Mouse (Mus musculus): ENCODE measurements around the gene Mical2. TPM values are rescaled to one million over a fixed set of nuclear protein-coding genes. Genes with fewer than 3 reads are reported as not detected.
A peak's percentile ranks its signal among the peaks of the same experiment; 100 is the strongest.

Gene Mical2
- total and polyA plus RNA-seq, 3 experiments, result 44.8 to 89.1 (median 87.7) TPM

- no peak for DNase-seq
- WGBS, result 44% methylated on average over 7 of the region's 7 CpGs
- no peak overlapping the region for H3K27ac ChIP-seq
- H3K27me3 ChIP-seq (ENCODE audit: control insufficient read depth, insufficient read depth, low read length), result no peaks in the 10 kb centered on the region
- H3K79me2 ChIP-seq (replicated peaks; ENCODE audit: control insufficient read depth, insufficient read depth, low read length), result no peaks in the 10 kb centered on the region
- H3K4me1 ChIP-seq (ENCODE audit: control insufficient read depth, insufficient read depth, low read length), result no peaks in the 10 kb centered on the region
- no peaks in the 10 kb centered on the region for H3K36me3 ChIP-seq (ENCODE audit: control insufficient read depth, insufficient read depth, low read length)
- TF ChIP-seq POLR2A (IDR thresholded peaks at IDR 0.05; ENCODE audit: insufficient read depth, low read depth, low read length) (no peak), EP300 (IDR thresholded peaks at IDR 0.05; ENCODE audit: insufficient read depth, low read depth, low read length) (no peak), CTCF (IDR thresholded peaks at IDR 0.05) (no peak)
- no peak overlapping the region for H3K4me3 ChIP-seq
- intact Hi-C loops (cut with DNase I), result no loop called here
- H3K9ac ChIP-seq (ENCODE audit: low read depth, low read length), result no peak overlapping the region
Observed at GRCm38 (mm10) chr7:112416730-112417513, 191.3 kb downstream of the Mical2 start.

- H3K27me3 ChIP-seq (ENCODE audit: control insufficient read depth, insufficient read depth, low read length), result no peaks in the 10 kb centered on the region
- H3K9ac ChIP-seq (ENCODE audit: low read depth, low read length), result no peak overlapping the region
- no peak for DNase-seq
- H3K79me2 ChIP-seq (replicated peaks; ENCODE audit: control insufficient read depth, insufficient read depth, low read length), result no peaks in the 10 kb centered on the region
- WGBS, result 86% methylated on average over 4 of the region's 4 CpGs
- TF ChIP-seq CTCF (IDR thresholded peaks at IDR 0.05) (no peak), POLR2A (IDR thresholded peaks at IDR 0.05; ENCODE audit: insufficient read depth, low read depth, low read length) (no peak), EP300 (IDR thresholded peaks at IDR 0.05; ENCODE audit: insufficient read depth, low read depth, low read length) (no peak)
- H3K27ac ChIP-seq, result no peak overlapping the region
- H3K36me3 ChIP-seq (ENCODE audit: control insufficient read depth, insufficient read depth, low read length), result no peaks in the 10 kb centered on the region
- no peaks in the 10 kb centered on the region for H3K4me1 ChIP-seq (ENCODE audit: control insufficient read depth, insufficient read depth, low read length)
- intact Hi-C loops (cut with DNase I), result no loop called here
- no peak overlapping the region for H3K4me3 ChIP-seq
Observed at GRCm38 (mm10) chr7:112417598-112417997, 191.9 kb downstream of the Mical2 start.

- no peak overlapping the region for H3K4me3 ChIP-seq
- intact Hi-C loops (cut with DNase I), result no loop called here
- TF ChIP-seq CTCF (IDR thresholded peaks at IDR 0.05) (no peak), POLR2A (IDR thresholded peaks at IDR 0.05; ENCODE audit: insufficient read depth, low read depth, low read length) (no peak), EP300 (IDR thresholded peaks at IDR 0.05; ENCODE audit: insufficient read depth, low read depth, low read length) (no peak)
- H3K36me3 ChIP-seq (ENCODE audit: control insufficient read depth, insufficient read depth, low read length), result no peaks in the 10 kb centered on the region
- 94% methylated on average over 4 of the region's 4 CpGs for WGBS
- no peak for DNase-seq
- no peaks in the 10 kb centered on the region for H3K79me2 ChIP-seq (replicated peaks; ENCODE audit: control insufficient read depth, insufficient read depth, low read length)
- H3K27ac ChIP-seq, result no peak overlapping the region
- no peaks in the 10 kb centered on the region for H3K27me3 ChIP-seq (ENCODE audit: control insufficient read depth, insufficient read depth, low read length)
- H3K9ac ChIP-seq (ENCODE audit: low read depth, low read length), result no peak overlapping the region
- H3K4me1 ChIP-seq (ENCODE audit: control insufficient read depth, insufficient read depth, low read length), result peaks cover 5% of the 10 kb centered on the region; the same call in 1 of the 2 replicates
Observed at GRCm38 (mm10) chr7:112423438-112423837, 197.8 kb downstream of the Mical2 start.

- TF ChIP-seq POLR2A (IDR thresholded peaks at IDR 0.05; ENCODE audit: insufficient read depth, low read depth, low read length) (no peak), CTCF (IDR thresholded peaks at IDR 0.05) (no peak), EP300 (IDR thresholded peaks at IDR 0.05; ENCODE audit: insufficient read depth, low read depth, low read length) (no peak)
- Histone ChIP-seq H3K36me3 (ENCODE audit: control insufficient read depth, insufficient read depth, low read length) (no peaks in the 10 kb centered on the region), H3K4me3 (no peak overlapping the region), H3K4me1 (ENCODE audit: control insufficient read depth, insufficient read depth, low read length) (peaks cover 5% of the 10 kb centered on the region), H3K27ac (peak overlapping the region; percentile 99), H3K9ac (ENCODE audit: low read depth, low read length) (no peak overlapping the region), H3K27me3 (ENCODE audit: control insufficient read depth, insufficient read depth, low read length) (no peaks in the 10 kb centered on the region), H3K79me2 (replicated peaks; ENCODE audit: control insufficient read depth, insufficient read depth, low read length) (peaks cover 2% of the 10 kb centered on the region)
- WGBS, result 38% methylated on average over 5 of the region's 5 CpGs
- intact Hi-C loops (cut with DNase I), result loop anchor here (5.0 kb wide), 1 partner anchor 40 kb away; no protein-coding TSS in a partner anchor
- no peak for DNase-seq
Observed at GRCm38 (mm10) chr7:112426811-112427210, 201.2 kb downstream of the Mical2 start.

GRCm38 (mm10) chr7:112427357-112428157 lies 201.9 kb downstream of the Mical2 start, which contains the start of gene Parva:
Gene Parva (plus strand): TSS chr7:112427505.
- peak; percentile 48; the same call in 1 of the 2 replicates for TF ChIP-seq POLR2A (IDR thresholded peaks at IDR 0.05; ENCODE audit: insufficient read depth, low read depth, low read length)
- no peak for TF ChIP-seq CTCF (IDR thresholded peaks at IDR 0.05)
- Histone ChIP-seq H3K36me3 (ENCODE audit: control insufficient read depth, insufficient read depth, low read length) (no peaks in the 10 kb centered on the region), H3K4me1 (ENCODE audit: control insufficient read depth, insufficient read depth, low read length) (peaks cover 5% of the 10 kb centered on the region), H3K79me2 (replicated peaks; ENCODE audit: control insufficient read depth, insufficient read depth, low read length) (peaks cover 2% of the 10 kb centered on the region), H3K27ac (peak within 1 kb of the TSS; percentile 99), H3K4me3 (peak within 1 kb of the TSS; percentile 86), H3K9ac (ENCODE audit: low read depth, low read length) (peak within 1 kb of the TSS; percentile 93), H3K27me3 (ENCODE audit: control insufficient read depth, insufficient read depth, low read length) (no peaks in the 10 kb centered on the region)
- DNase-seq, result peak; percentile 85 to 87
- intact Hi-C loops (cut with DNase I), result loop anchor here (5.0 kb wide), 1 partner anchor 40 kb away; no protein-coding TSS in a partner anchor
- WGBS, result under 1% methylated on average over 49 of the region's 49 CpGs
